Mouse (Mus musculus) bone marrow, adult 2 months (tissue): ENCODE data around the gene Cldn9.

Experiments
- CTCF ChIP-seq: fragments of 200-500 bp; IDR thresholded peaks from 2 replicates; pipeline ENCODE4 v1.5.1; 2011; ENCODE audit warnings: low read length, control low read depth; ENCODE audit not compliant: control insufficient read depth, insufficient read depth
- POLR2A ChIP-seq: fragments of 200-500 bp; IDR thresholded peaks from 2 replicates; pipeline ENCODE4 v1.6.1; 2011; ENCODE audit warnings: low read depth, mild to moderate bottlenecking, control low read depth, low read length, borderline replicate concordance; ENCODE audit not compliant: control insufficient read depth

DNA sequence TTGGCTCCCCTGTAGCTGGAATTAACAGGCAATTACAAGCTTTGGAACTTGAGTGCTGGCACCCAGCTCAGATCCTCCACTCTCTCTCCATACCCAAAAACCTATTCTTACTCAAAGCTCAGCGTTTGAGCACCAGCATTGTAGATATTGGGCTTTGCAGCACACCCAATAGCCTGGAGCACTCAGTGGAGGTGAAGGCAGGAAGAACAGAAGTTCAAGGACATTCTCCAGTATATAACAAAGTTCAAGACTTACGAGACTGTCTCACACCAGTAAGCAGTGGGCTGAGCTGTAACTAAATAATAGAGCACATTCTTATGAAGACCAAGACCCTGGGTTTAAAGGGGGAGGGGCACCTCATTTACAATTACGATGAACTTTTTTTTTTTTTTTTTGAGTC, 11.1 kb downstream of the Cldn9 start:
- no peak for TF ChIP-seq POLR2A
- TF ChIP-seq CTCF = no peak
